Mouse (Mus musculus) liver, adult (tissue): ENCODE results near the gene Mvb12b.
A peak's percentile ranks its signal among the peaks of the same experiment; 100 is the strongest.

Experiments
- GATA4 ChIP-seq: IDR thresholded peaks from 2 replicates; pipeline ENCODE4 v1.6.1; 2014; ENCODE audit warnings: mild to moderate bottlenecking, low read length; ENCODE audit not compliant: insufficient replicate concordance

Mvb12b gene

GRCm38 (mm10) chr2:33873501-33873900 lies 14.2 kb downstream of the Mvb12b start:
- TF ChIP-seq GATA4: no peak

- TF ChIP-seq GATA4: no peak
Observed at GRCm38 (mm10) chr2:33872841-33873271, 14.9 kb downstream of the Mvb12b start.

GRCm38 (mm10) chr2:33871181-33871520 lies 16.6 kb downstream of the Mvb12b start:
- TF ChIP-seq GATA4: no peak

GRCm38 (mm10) chr2:33870369-33871180 lies 17.2 kb downstream of the Mvb12b start:
- peak; percentile 65; the same call in 1 of the 2 replicates for TF ChIP-seq GATA4

- no peak for TF ChIP-seq GATA4
Observed at GRCm38 (mm10) chr2:33869689-33870343, 17.9 kb downstream of the Mvb12b start.

GRCm38 (mm10) chr2:33868996-33869688 lies 18.6 kb downstream of the Mvb12b start:
- TF ChIP-seq GATA4: no peak

GRCm38 (mm10) chr2:33868322-33868721 lies 19.4 kb downstream of the Mvb12b start:
- no peak for TF ChIP-seq GATA4

GRCm38 (mm10) chr2:33856746-33857145 lies 31.0 kb downstream of the Mvb12b start:
- TF ChIP-seq GATA4: no peak

- TF ChIP-seq GATA4: no peak
Observed at GRCm38 (mm10) chr2:33853011-33853976, 34.5 kb downstream of the Mvb12b start.

GRCm38 (mm10) chr2:33847196-33847834 lies 40.4 kb downstream of the Mvb12b start:
- TF ChIP-seq GATA4: no peak

- no peak for TF ChIP-seq GATA4
Observed at GRCm38 (mm10) chr2:33846635-33847034, 41.1 kb downstream of the Mvb12b start.

GRCm38 (mm10) chr2:33843642-33844041 lies 44.1 kb downstream of the Mvb12b start:
- no peak for TF ChIP-seq GATA4

- peak; percentile 92 for TF ChIP-seq GATA4
Observed at GRCm38 (mm10) chr2:33842983-33843577, 44.7 kb downstream of the Mvb12b start.

- TF ChIP-seq GATA4: no peak
Observed at GRCm38 (mm10) chr2:33841980-33842379, 45.8 kb downstream of the Mvb12b start.
